9 mouse cellular contexts compared by ENCODE assay signal in genomic region chr4:58082588-58082987, GRCm38 (mm10).
A peak's percentile ranks its signal among the peaks of the same experiment; 100 is the strongest.
DNase-seq lines count a peak whose midpoint lies in the region; ATAC-seq and TF ChIP-seq lines count a peak whose summit lies in the region.
"Had no signal": no experiment of that assay in that cellular context is flagged by ENCODE, and none has a peak within 500 bp of the region (broad histone marks: within the 10 kb centered on the region; RNA-seq: fewer than 3 reads in every experiment).

No protein-coding gene starts in this region.

- no peak overlapping the region for H3K27ac ChIP-seq in layer of hippocampus, adult 2 months
- H3K27ac ChIP-seq: heart, embryonic 15.5 days had no signal

- peak; percentile 99 for TF ChIP-seq CTCF in layer of hippocampus, adult 2 months (conservative IDR thresholded peaks at IDR 0.05)

- DNase-seq in adrenal gland, adult 18-20 months (ENCODE audit: low spot score in 2 of 2) = peak; percentile 72 to 73
- DNase-seq in embryo, embryonic 10 days (ENCODE audit: low spot score) = peak; percentile 86
- DNase-seq in gastrocnemius, postnatal 36 days = peak; percentile 33 to 44
- peak; percentile 39 to 73 for DNase-seq in layer of hippocampus, adult 2 months (ENCODE audit: low spot score in 2 of 2)
- DNase-seq in lung, postnatal 25 days (ENCODE audit: low spot score) = peak; percentile 49
- peak; percentile 57 for DNase-seq in right cerebral cortex, adult 18-20 months
- DNase-seq in urinary bladder, postnatal 25 days (ENCODE audit: low spot score) = peak; percentile 66

- ATAC-seq in CD4-positive, CD25-positive, alpha-beta regulatory T cell, adult 4 months = peak; percentile 71

- H3K4me3 ChIP-seq in layer of hippocampus, adult 2 months = no peak overlapping the region
- H3K4me3 ChIP-seq: heart, embryonic 15.5 days had no signal

- intact Hi-C loops in gastrocnemius, postnatal 36 days (cut with DNase I) = loop anchor here (10.0 kb wide), 1 partner anchor 162 kb away; no protein-coding TSS in a partner anchor
